Mouse (Mus musculus) right cerebral cortex, postnatal 36 days (tissue): ENCODE measurements around the gene AC161166.1.

Experiments
- DNase-seq, 2 experiments: peaks; one replicate each; pipeline ENCODE4 v3.0.0; 2022; ENCODE audit warnings: low spot score in 2 of 2, mixed read lengths in 1 of 2

The AC161166.1 gene

GRCm38 (mm10) chr7:24512355-24512754, at the start of gene AC161166.1:
AC161166.1 (minus strand) TSS chr7:24512455.
- no peak for DNase-seq

DNA sequence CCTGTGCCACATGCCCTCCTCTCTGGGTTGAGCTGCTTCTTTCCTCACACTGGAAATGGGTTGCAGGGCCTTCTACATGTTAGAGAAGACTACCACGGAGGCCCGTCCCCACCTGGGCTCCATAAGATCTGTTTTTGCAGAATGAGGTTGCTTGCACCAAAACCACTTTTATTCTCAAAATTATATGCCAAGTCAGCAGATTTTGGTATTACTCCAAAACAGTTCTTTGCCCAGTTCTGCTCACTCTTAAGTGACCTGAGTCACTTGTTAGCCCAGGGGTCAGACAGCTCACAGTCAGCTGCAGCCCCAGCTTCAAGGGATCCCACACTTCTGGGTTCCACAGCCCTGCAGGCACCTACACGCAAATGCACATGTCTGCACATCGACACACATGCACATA, 49.2 kb upstream of the AC161166.1 start:
- no peak for DNase-seq

- DNase-seq = no peak
Measured at GRCm38 (mm10) chr7:24555786-24556185, 43.5 kb upstream of the AC161166.1 start.

DNA sequence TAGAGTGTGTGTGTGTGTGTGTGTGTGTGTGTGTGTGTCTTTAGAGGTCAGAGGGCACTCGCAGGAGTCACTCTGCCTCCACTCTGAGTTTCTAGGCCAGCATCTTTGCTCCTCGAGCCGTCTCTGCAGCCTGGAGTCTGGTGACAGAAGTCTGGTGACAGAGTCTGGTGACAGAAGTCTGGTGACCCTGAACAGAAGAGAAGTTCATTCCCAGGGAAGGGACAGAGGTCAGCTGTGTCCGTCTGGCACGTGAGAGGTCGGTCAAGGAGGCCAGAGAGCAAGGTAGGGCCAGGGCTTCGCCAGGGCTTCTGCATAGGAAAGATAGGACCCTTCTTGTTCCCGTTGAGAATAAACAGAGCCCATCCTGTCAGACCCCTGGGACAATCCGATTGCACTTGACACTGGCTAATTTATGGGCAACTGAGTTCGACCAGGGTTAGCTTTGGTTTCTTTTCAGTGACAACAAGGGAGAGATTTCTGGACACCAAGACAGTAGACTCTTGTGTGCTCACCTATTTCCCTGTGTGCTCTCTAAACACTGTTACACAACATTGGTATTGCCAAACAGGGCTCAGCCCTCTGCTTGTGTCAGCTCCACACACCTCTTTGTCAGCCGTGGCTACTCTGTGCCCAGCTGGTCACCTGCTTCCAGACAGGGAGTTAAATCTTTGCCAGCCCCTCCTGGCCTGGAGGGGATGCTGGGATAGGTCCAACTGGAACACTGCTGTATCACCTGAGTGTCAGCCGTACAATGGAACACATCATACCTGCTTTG, 39.9 kb upstream of the AC161166.1 start:
- DNase-seq = no peak

- DNase-seq = no peak
Measured at GRCm38 (mm10) chr7:24547534-24548036, 35.3 kb upstream of the AC161166.1 start.

- peak; percentile 99 for DNase-seq
Measured at GRCm38 (mm10) chr7:24546634-24547389, 34.6 kb upstream of the AC161166.1 start.

DNA sequence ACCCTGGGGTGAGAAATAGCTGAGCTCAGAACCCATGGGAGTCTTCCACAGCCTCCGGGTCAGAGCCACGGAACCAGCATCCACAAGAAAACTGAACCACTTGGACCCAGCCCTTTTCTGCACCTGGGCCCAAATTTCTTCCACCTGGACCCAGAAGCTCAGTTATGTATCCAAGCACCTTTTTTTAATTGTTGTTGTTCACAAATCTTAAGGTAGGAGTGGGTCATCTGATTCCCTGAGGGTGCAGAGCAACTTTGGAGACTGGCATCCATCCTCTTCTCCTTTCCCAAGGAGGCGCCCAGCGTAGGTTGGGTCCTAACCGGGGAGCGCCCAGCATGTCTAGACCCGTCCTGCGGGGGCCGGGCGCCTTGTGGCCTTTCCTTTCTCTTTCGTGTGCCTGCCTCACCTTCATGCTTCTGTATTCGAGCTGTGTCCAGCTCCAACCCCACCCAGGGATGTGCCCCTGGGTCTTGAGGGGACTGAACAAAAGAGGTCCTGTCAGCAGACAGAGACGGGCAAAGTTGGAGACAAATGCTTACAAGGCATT, 33.9 kb upstream of the AC161166.1 start, which contains the start of the genes Pinlyp and Xrcc1:
Gene Pinlyp, minus strand, starts transcription at position 51 of the 547 bp plus-strand sequence.
Gene Xrcc1, plus strand, starts transcription at position 222 of the 547 bp plus-strand sequence.
- no peak for DNase-seq

- DNase-seq = no peak
Measured at GRCm38 (mm10) chr7:24544506-24544905, 32.3 kb upstream of the AC161166.1 start.

DNA sequence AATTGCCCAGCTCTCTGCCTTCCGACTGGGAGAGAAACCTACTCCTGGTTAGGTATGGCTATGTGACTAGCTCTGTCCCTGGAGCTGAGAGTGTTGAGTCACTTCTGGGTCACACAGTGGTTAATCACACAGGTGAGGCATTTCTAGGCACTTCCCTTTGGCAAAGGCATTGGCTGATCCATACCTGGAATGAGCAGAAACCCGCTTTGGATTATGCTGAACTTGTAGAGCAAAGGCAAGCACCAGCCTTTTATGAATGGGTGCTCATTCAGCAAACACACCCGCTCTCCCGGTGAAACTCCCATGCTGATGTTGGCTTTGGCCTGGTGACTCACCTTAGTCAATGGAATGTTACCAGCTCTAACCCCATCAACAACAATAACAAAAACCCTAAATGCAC, 27.4 kb upstream of the AC161166.1 start:
- no peak for DNase-seq

- DNase-seq = no peak
Measured at GRCm38 (mm10) chr7:24538701-24539100, 26.4 kb upstream of the AC161166.1 start.

- no peak for DNase-seq
Measured at GRCm38 (mm10) chr7:24538154-24538553, 25.9 kb upstream of the AC161166.1 start.

GRCm38 (mm10) chr7:24537591-24537990, 25.3 kb upstream of the AC161166.1 start:
- DNase-seq = no peak

- DNase-seq = no peak
Measured at GRCm38 (mm10) chr7:24537081-24537480, 24.8 kb upstream of the AC161166.1 start.

- DNase-seq = no peak
Measured at GRCm38 (mm10) chr7:24534301-24534700, 22.0 kb upstream of the AC161166.1 start.

- DNase-seq = no peak
Measured at GRCm38 (mm10) chr7:24533806-24534205, 21.6 kb upstream of the AC161166.1 start.

- no peak for DNase-seq
Measured at GRCm38 (mm10) chr7:24533031-24533571, 20.8 kb upstream of the AC161166.1 start.

- DNase-seq = peak; percentile 71 to 73
Measured at GRCm38 (mm10) chr7:24531211-24531971, 19.1 kb upstream of the AC161166.1 start.

GRCm38 (mm10) chr7:24530062-24530931, 18.0 kb upstream of the AC161166.1 start, which contains the start of gene Irgq:
Irgq (plus strand) TSS chr7:24530689.
- DNase-seq = peak; percentile 99

DNA sequence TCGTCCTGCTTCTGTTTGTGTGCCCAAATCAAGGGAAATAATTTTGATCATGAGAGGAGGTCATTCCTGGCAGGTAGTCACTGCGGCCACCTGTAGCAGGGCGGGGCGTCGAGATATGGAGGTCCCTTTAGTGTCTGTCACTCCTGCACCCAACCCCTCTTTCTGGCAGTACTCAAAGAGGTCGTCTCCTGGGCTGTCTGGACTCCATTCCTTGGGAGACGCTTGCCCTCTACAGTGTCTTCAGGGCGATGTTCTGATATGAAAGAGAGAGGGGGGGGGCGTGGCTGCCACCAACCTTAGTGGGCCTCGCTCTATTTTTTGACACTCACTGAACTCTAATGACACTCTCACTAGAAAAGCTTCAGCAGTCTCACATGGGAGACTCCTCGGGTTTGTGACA, 17.3 kb upstream of the AC161166.1 start:
- no peak for DNase-seq

- DNase-seq = no peak
Measured at GRCm38 (mm10) chr7:24528861-24529260, 16.6 kb upstream of the AC161166.1 start.
